Comparison of ENCODE assay signal across 24 mouse cellular contexts in genomic region chr11:29179319-29179718, GRCm38 (mm10).
"Had no signal": no experiment of that assay in that cellular context is flagged by ENCODE, and none has a peak within 500 bp of the region (broad histone marks: within the 10 kb centered on the region; RNA-seq: fewer than 3 reads in every experiment).

No protein-coding gene starts in this region.

- H3K4me1 ChIP-seq: hindbrain, embryonic 13.5 days; kidney, embryonic 15.5 days; limb, embryonic 12.5 days had no signal

- H3K4me3 ChIP-seq: heart, embryonic 10.5 days; heart, embryonic 12.5 days; hindbrain, embryonic 13.5 days; hindbrain, embryonic 15.5 days; kidney, embryonic 15.5 days; left cerebral cortex, adult 2 months; limb, embryonic 10.5 days; limb, embryonic 12.5 days; liver, embryonic 13.5 days had no signal

- DNase-seq: gastrocnemius, postnatal 14 days; gastrocnemius, postnatal 36 days; heart, adult 18-20 months; heart, postnatal 10 days; kidney, adult 11 months; kidney, adult 2 months; kidney, adult 9 months; kidney, postnatal 14 days; kidney, postnatal 36 days; layer of hippocampus, adult 9-11 months; layer of hippocampus, postnatal 36 days; liver; liver, embryonic 13.5 days had no signal

- H3K9ac ChIP-seq: heart, embryonic 12.5 days; hindbrain, embryonic 13.5 days; hindbrain, embryonic 15.5 days; kidney, embryonic 15.5 days; limb, embryonic 12.5 days; liver, embryonic 13.5 days had no signal

- H3K27me3 ChIP-seq: heart, embryonic 12.5 days; hindbrain, embryonic 13.5 days; hindbrain, embryonic 15.5 days; kidney, embryonic 15.5 days; limb, embryonic 12.5 days; liver, embryonic 13.5 days had no signal

- H3K4me2 ChIP-seq: heart, embryonic 12.5 days; hindbrain, embryonic 13.5 days; hindbrain, embryonic 15.5 days; kidney, embryonic 15.5 days; limb, embryonic 12.5 days; liver, embryonic 11.5 days; liver, embryonic 13.5 days had no signal

- H3K27ac ChIP-seq: heart, embryonic 10.5 days; hindbrain, embryonic 13.5 days; hindbrain, embryonic 15.5 days; hindbrain, postnatal 0 days; kidney, embryonic 15.5 days; kidney, postnatal 0 days; left cerebral cortex, adult 2 months; limb, embryonic 10.5 days; limb, embryonic 12.5 days; liver, embryonic 13.5 days had no signal

- H3K9me3 ChIP-seq: heart, embryonic 10.5 days; heart, embryonic 12.5 days; hindbrain, embryonic 13.5 days; hindbrain, embryonic 15.5 days; kidney, embryonic 15.5 days; limb, embryonic 10.5 days; limb, embryonic 12.5 days; liver, embryonic 13.5 days had no signal
